Mouse (Mus musculus) liver, postnatal 0 days (tissue): ENCODE measurements at regions not wholly inside any gene's neighbourhood (a gene's known extent, or its start where the extent isn't known, plus 50 kb on each side); places are given as distances from the start of the nearest gene placed in this dataset.

Experiments
- CTCF ChIP-seq: sonication (generic); IDR thresholded peaks from 2 replicates; pipeline ENCODE4 v1.5.1; 2016; ENCODE audit warnings: antibody characterized with exemption, low read depth
- EP300 ChIP-seq: IDR thresholded peaks from 2 replicates; pipeline ENCODE4 v1.6.1; 2016; ENCODE audit warnings: antibody characterized with exemption, low read depth, mild to moderate bottlenecking

DNA sequence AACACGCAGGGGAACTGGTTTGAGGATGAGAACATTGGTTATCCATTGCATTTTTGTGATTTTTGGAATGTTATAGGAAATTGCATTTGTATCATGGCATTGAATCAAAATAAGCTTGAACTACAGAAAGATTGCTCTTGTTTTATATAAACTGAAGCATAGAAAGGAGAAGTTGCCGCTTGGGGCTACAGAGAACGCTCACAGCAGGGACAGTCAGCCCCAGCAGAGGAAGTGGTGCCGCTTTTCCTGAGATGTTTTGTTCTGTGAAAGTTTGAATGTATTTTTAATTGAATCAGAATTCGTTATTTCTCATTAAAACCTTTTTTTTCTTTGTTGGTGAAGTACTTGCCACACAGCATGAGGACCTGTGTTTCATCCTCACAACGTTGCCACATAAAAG, 139.6 kb upstream of the 1700056E22Rik start:
- TF ChIP-seq CTCF (no peak), EP300 (no peak)
